Mouse (Mus musculus): ENCODE measurements around the gene Xpa.

- TF ChIP-seq CTCF (IDR thresholded peaks at IDR 0.05; ENCODE audit: low read depth, low read length) (no peak), POLR2A (IDR thresholded peaks at IDR 0.05; ENCODE audit: extremely low read depth, insufficient read depth, low read length) (no peak)
Measured at GRCm38 (mm10) chr4:46182181-46182580, 13.9 kb downstream of the Xpa start.
